Mouse (Mus musculus) liver, embryonic 12.5 days (tissue): Measurements from ENCODE around the gene Tnfrsf13b. TPM values are rescaled to one million over a fixed set of nuclear protein-coding genes. Genes with fewer than 3 reads are reported as not detected.

Experiments
- ATAC-seq: fragments of 200-750 bp; cut with Nextera tagmentation; 2 replicates; pipeline ENCODE4 v1.8.0; 2017; ENCODE audit warnings: moderate number of reproducible peaks, mild to moderate bottlenecking, moderate library complexity
- H3K27ac ChIP-seq: fragments of 300-500 bp; sonication (generic); 2 replicates; pipeline ENCODE4 v1.5.1; 2016; ENCODE audit warnings: mild to moderate bottlenecking
- H3K27me3 ChIP-seq: fragments of 300-500 bp; sonication (generic); replicated peaks from 2 replicates; pipeline ENCODE4 v1.6.1; 2016; ENCODE audit warnings: mild to moderate bottlenecking, moderate library complexity
- H3K36me3 ChIP-seq: fragments of 300-500 bp; sonication (generic); 2 replicates; pipeline ENCODE4 v1.6.1; 2016; ENCODE audit warnings: mild to moderate bottlenecking, moderate library complexity
- H3K4me1 ChIP-seq: fragments of 300-500 bp; sonication (generic); 2 replicates; pipeline ENCODE4 v1.6.1; 2016
- H3K4me2 ChIP-seq: fragments of 300-500 bp; sonication (generic); 2 replicates; pipeline ENCODE4 v1.6.1; 2016; ENCODE audit warnings: mild to moderate bottlenecking, moderate library complexity
- H3K4me3 ChIP-seq: fragments of 300-500 bp; sonication (generic); 2 replicates; pipeline ENCODE4 v1.5.1; 2016; ENCODE audit warnings: mild to moderate bottlenecking, moderate library complexity
- H3K9ac ChIP-seq: fragments of 300-500 bp; sonication (generic); 2 replicates; pipeline ENCODE4 v1.6.1; 2016; ENCODE audit warnings: mild to moderate bottlenecking, moderate library complexity
- H3K9me3 ChIP-seq: fragments of 300-500 bp; sonication (generic); replicated peaks from 2 replicates; pipeline ENCODE4 v1.6.1; 2016; ENCODE audit warnings: mild to moderate bottlenecking, moderate library complexity
- WGBS: fragments of 180-500 bp; shearing (Covaris S2); methylation state at CpG from one replicate; pipeline ENCODE4 v1.1.7; 2016; ENCODE audit not compliant: insufficient replicate concordance; 5-methylcytosine and 5-hydroxymethylcytosine counted together
- polyA plus RNA-seq: library from polyadenylated mRNA; unstranded; fragments of >200 nt; fragmentation: Nextera tagmentation; extraction: Ambion mirVana; gene quantifications from 2 replicates; pipeline ENCODE4 v1.2.1, GENCODE M21; 2016

The Tnfrsf13b gene
- polyA plus RNA-seq, result 3.2 and 4.8 TPM in 2 replicates

- Histone ChIP-seq H3K27ac (no peak within 1 kb of the TSS), H3K9ac (no peak within 1 kb of the TSS), H3K9me3 (no peaks in the 10 kb centered on the region), H3K36me3 (no peaks in the 10 kb centered on the region), H3K27me3 (no peaks in the 10 kb centered on the region), H3K4me3 (no peak within 1 kb of the TSS), H3K4me1 (no peaks in the 10 kb centered on the region), H3K4me2 (no peak within 1 kb of the TSS)
- 79% methylated on average over 23 of the region's 23 CpGs for WGBS
- ATAC-seq, result no peak
Observed at GRCm38 (mm10) chr11:61126606-61127355, at the start of gene Tnfrsf13b. TSS of gene Tnfrsf13b (plus strand) at chr11:61126755.

GRCm38 (mm10) chr11:61081624-61082023 lies 44.9 kb upstream of the Tnfrsf13b start:
- H3K4me3 ChIP-seq, result no peak overlapping the region
- H3K4me1 ChIP-seq, result peaks cover 16% of the 10 kb centered on the region
- no peak overlapping the region for H3K27ac ChIP-seq
- ATAC-seq, result no peak
- 80% methylated on average over 2 of the region's 2 CpGs for WGBS
- H3K4me2 ChIP-seq, result no peak overlapping the region
- no peak overlapping the region for H3K9ac ChIP-seq
- H3K36me3 ChIP-seq, result no peaks in the 10 kb centered on the region
- no peaks in the 10 kb centered on the region for H3K9me3 ChIP-seq
- H3K27me3 ChIP-seq, result peaks cover 47% of the 10 kb centered on the region

GRCm38 (mm10) chr11:61090195-61090594 lies 36.4 kb upstream of the Tnfrsf13b start:
- Histone ChIP-seq H3K36me3 (no peaks in the 10 kb centered on the region), H3K4me1 (no peaks in the 10 kb centered on the region), H3K9me3 (no peaks in the 10 kb centered on the region), H3K9ac (no peak overlapping the region), H3K4me2 (no peak overlapping the region), H3K4me3 (no peak overlapping the region), H3K27ac (no peak overlapping the region), H3K27me3 (peaks cover 33% of the 10 kb centered on the region; the same call in 1 of the 2 replicates)
- WGBS, result 66% methylated on average over 7 of the region's 7 CpGs
- no peak for ATAC-seq

- peaks cover 24% of the 10 kb centered on the region; the same call in 1 of the 2 replicates for H3K27me3 ChIP-seq
- no peak overlapping the region for H3K27ac ChIP-seq
- ATAC-seq, result no peak
- H3K4me1 ChIP-seq, result no peaks in the 10 kb centered on the region
- H3K4me3 ChIP-seq, result no peak overlapping the region
- WGBS, result 44% methylated on average over 3 of the region's 3 CpGs
- H3K9ac ChIP-seq, result no peak overlapping the region
- no peaks in the 10 kb centered on the region for H3K36me3 ChIP-seq
- no peaks in the 10 kb centered on the region for H3K9me3 ChIP-seq
- H3K4me2 ChIP-seq, result no peak overlapping the region
Observed at GRCm38 (mm10) chr11:61091192-61091591, 35.4 kb upstream of the Tnfrsf13b start.

GRCm38 (mm10) chr11:61091642-61092262 lies 34.8 kb upstream of the Tnfrsf13b start:
- Histone ChIP-seq H3K4me3 (no peak overlapping the region), H3K4me2 (no peak overlapping the region), H3K27me3 (0 out of 2 replicates have a peak, but pooled peaks cover 22% of the 10 kb centered on the region), H3K27ac (no peak overlapping the region), H3K9ac (no peak overlapping the region), H3K36me3 (no peaks in the 10 kb centered on the region), H3K4me1 (no peaks in the 10 kb centered on the region), H3K9me3 (no peaks in the 10 kb centered on the region)
- 18% methylated on average over 7 of the region's 7 CpGs for WGBS
- ATAC-seq, result no peak

GRCm38 (mm10) chr11:61098046-61098445 lies 28.5 kb upstream of the Tnfrsf13b start:
- Histone ChIP-seq H3K9me3 (no peaks in the 10 kb centered on the region), H3K9ac (no peak overlapping the region), H3K27ac (no peak overlapping the region), H3K27me3 (peaks cover 12% of the 10 kb centered on the region; the same call in 1 of the 2 replicates), H3K36me3 (no peaks in the 10 kb centered on the region), H3K4me3 (no peak overlapping the region), H3K4me2 (no peak overlapping the region), H3K4me1 (no peaks in the 10 kb centered on the region)
- 38% methylated on average over 1 of the region's 1 CpGs for WGBS
- ATAC-seq, result no peak

GRCm38 (mm10) chr11:61102397-61103339 lies 23.9 kb upstream of the Tnfrsf13b start:
- H3K27me3 ChIP-seq, result peaks cover 6% of the 10 kb centered on the region; the same call in 1 of the 2 replicates
- H3K4me3 ChIP-seq, result no peak overlapping the region
- no peaks in the 10 kb centered on the region for H3K36me3 ChIP-seq
- no peaks in the 10 kb centered on the region for H3K9me3 ChIP-seq
- no peak overlapping the region for H3K9ac ChIP-seq
- H3K4me1 ChIP-seq, result peaks cover 3% of the 10 kb centered on the region; the same call in 1 of the 2 replicates
- H3K27ac ChIP-seq, result no peak overlapping the region
- no peak for ATAC-seq
- 59% methylated on average over 13 of the region's 13 CpGs for WGBS
- H3K4me2 ChIP-seq, result no peak overlapping the region

- Histone ChIP-seq H3K27me3 (peaks cover 5% of the 10 kb centered on the region; the same call in 1 of the 2 replicates), H3K4me1 (peaks cover 3% of the 10 kb centered on the region; the same call in 1 of the 2 replicates), H3K36me3 (no peaks in the 10 kb centered on the region), H3K27ac (no peak overlapping the region), H3K4me3 (no peak overlapping the region), H3K9me3 (no peaks in the 10 kb centered on the region), H3K4me2 (peak overlapping the region; percentile 26), H3K9ac (no peak overlapping the region)
- WGBS, result 19% methylated on average over 20 of the region's 20 CpGs
- ATAC-seq, result peak; percentile 73
Observed at GRCm38 (mm10) chr11:61104241-61104901, 22.2 kb upstream of the Tnfrsf13b start.

GRCm38 (mm10) chr11:61108911-61109361 lies 17.6 kb upstream of the Tnfrsf13b start:
- ATAC-seq, result no peak
- no peak overlapping the region for H3K9ac ChIP-seq
- 61% methylated on average over 12 of the region's 12 CpGs for WGBS
- H3K9me3 ChIP-seq, result no peaks in the 10 kb centered on the region
- H3K4me1 ChIP-seq, result peaks cover 3% of the 10 kb centered on the region; the same call in 1 of the 2 replicates
- no peak overlapping the region for H3K4me3 ChIP-seq
- peaks cover 5% of the 10 kb centered on the region; the same call in 1 of the 2 replicates for H3K27me3 ChIP-seq
- H3K36me3 ChIP-seq, result no peaks in the 10 kb centered on the region
- no peak overlapping the region for H3K27ac ChIP-seq
- H3K4me2 ChIP-seq, result no peak overlapping the region

- 65% methylated on average over 6 of the region's 6 CpGs for WGBS
- Histone ChIP-seq H3K27me3 (peaks cover 5% of the 10 kb centered on the region; the same call in 1 of the 2 replicates), H3K27ac (no peak overlapping the region), H3K4me3 (no peak overlapping the region), H3K36me3 (no peaks in the 10 kb centered on the region), H3K9me3 (no peaks in the 10 kb centered on the region), H3K4me2 (no peak overlapping the region), H3K9ac (no peak overlapping the region), H3K4me1 (no peaks in the 10 kb centered on the region)
- no peak for ATAC-seq
Observed at GRCm38 (mm10) chr11:61109707-61110106, 16.8 kb upstream of the Tnfrsf13b start.

GRCm38 (mm10) chr11:61110113-61110512 lies 16.4 kb upstream of the Tnfrsf13b start:
- ATAC-seq, result no peak
- Histone ChIP-seq H3K4me3 (no peak overlapping the region), H3K9me3 (no peaks in the 10 kb centered on the region), H3K4me1 (no peaks in the 10 kb centered on the region), H3K9ac (no peak overlapping the region), H3K36me3 (no peaks in the 10 kb centered on the region), H3K27me3 (peaks cover 3% of the 10 kb centered on the region; the same call in 1 of the 2 replicates), H3K4me2 (no peak overlapping the region), H3K27ac (no peak overlapping the region)
- WGBS, result 75% methylated on average over 10 of the region's 10 CpGs
